Comparison of ENCODE assay signal across 16 mouse cellular contexts in genomic region chr13:24365191-24365590, GRCm38 (mm10).
"Had no signal": no experiment of that assay in that cellular context is flagged by ENCODE, and none has a peak within 500 bp of the region (broad histone marks: within the 10 kb centered on the region; RNA-seq: fewer than 3 reads in every experiment).

No protein-coding gene starts in this region.

- H3K4me2 ChIP-seq: neural tube, embryonic 12.5 days; neural tube, embryonic 13.5 days; neural tube, embryonic 15.5 days; stomach, embryonic 15.5 days had no signal

- H3K4me3 ChIP-seq: neural tube, embryonic 12.5 days; neural tube, embryonic 13.5 days; neural tube, embryonic 15.5 days; stomach, embryonic 15.5 days had no signal

- DNase-seq: retina, postnatal 1 day; right cerebral cortex, adult 18-20 months; right cerebral cortex, postnatal 14 days; right cerebral cortex, postnatal 4 days; spleen, adult 18-20 months; thymus, adult 18-20 months; thymus, adult 2 months; thymus, postnatal 14 days; thymus, postnatal 25 days; thymus, postnatal 36 days; thymus, postnatal 4 days had no signal

- H3K4me1 ChIP-seq: neural tube, embryonic 12.5 days; neural tube, embryonic 13.5 days; neural tube, embryonic 15.5 days; stomach, embryonic 15.5 days had no signal

- H3K9ac ChIP-seq: neural tube, embryonic 12.5 days; neural tube, embryonic 13.5 days; neural tube, embryonic 15.5 days; stomach, embryonic 15.5 days had no signal

- H3K27me3 ChIP-seq: neural tube, embryonic 12.5 days; neural tube, embryonic 13.5 days; neural tube, embryonic 15.5 days; stomach, embryonic 15.5 days had no signal

- H3K9me3 ChIP-seq: neural tube, embryonic 12.5 days; neural tube, embryonic 13.5 days; neural tube, embryonic 15.5 days; stomach, embryonic 15.5 days had no signal

- H3K27ac ChIP-seq: neural tube, embryonic 12.5 days; neural tube, embryonic 13.5 days; neural tube, embryonic 15.5 days; stomach, embryonic 15.5 days; stomach, postnatal 0 days had no signal

- H3K36me3 ChIP-seq: neural tube, embryonic 12.5 days; neural tube, embryonic 13.5 days; neural tube, embryonic 15.5 days; stomach, embryonic 15.5 days had no signal
